Mouse (Mus musculus) midbrain, embryonic 15.5 days (tissue): ENCODE measurements at regions not wholly inside any gene's neighbourhood (a gene's known extent, or its start where the extent isn't known, plus 50 kb on each side); places are given as distances from the start of the nearest gene placed in this dataset.

Experiments used
- ATAC-seq: fragments of 200-750 bp; cut with Nextera tagmentation; replicated peaks from 2 replicates; pipeline ENCODE4 v1.8.0; 2017; ENCODE audit warnings: moderate TSS enrichment
- H3K27ac ChIP-seq: fragments of 300-500 bp; sonication (generic); 2 replicates; pipeline ENCODE4 v1.5.1; 2015; ENCODE audit warnings: mild to moderate bottlenecking, inconsistent platforms
- H3K27me3 ChIP-seq: fragments of 300-500 bp; sonication (generic); replicated peaks from 2 replicates; pipeline ENCODE4 v1.6.1; 2015; ENCODE audit warnings: inconsistent platforms
- H3K36me3 ChIP-seq: fragments of 300-500 bp; sonication (generic); replicated peaks from 2 replicates; pipeline ENCODE4 v1.6.1; 2015; ENCODE audit warnings: inconsistent platforms
- H3K4me1 ChIP-seq: fragments of 300-500 bp; sonication (generic); 2 replicates; pipeline ENCODE4 v1.6.1; 2015; ENCODE audit warnings: inconsistent platforms
- H3K4me2 ChIP-seq: fragments of 300-500 bp; sonication (generic); 2 replicates; pipeline ENCODE4 v1.6.1; 2015; ENCODE audit warnings: inconsistent platforms, mild to moderate bottlenecking, moderate library complexity
- H3K4me3 ChIP-seq: fragments of 300-500 bp; sonication (generic); 2 replicates; pipeline ENCODE4 v1.5.1; 2015; ENCODE audit warnings: mild to moderate bottlenecking, inconsistent platforms
- H3K9ac ChIP-seq: fragments of 300-500 bp; sonication (generic); 2 replicates; pipeline ENCODE4 v1.6.1; 2015; ENCODE audit warnings: mild to moderate bottlenecking, inconsistent platforms
- H3K9me3 ChIP-seq: fragments of 300-500 bp; sonication (generic); 2 replicates; pipeline ENCODE4 v1.6.1; 2016; ENCODE audit warnings: inconsistent platforms
- WGBS: fragments of 180-500 bp; shearing (Covaris S2); methylation state at CpG from one replicate; pipeline ENCODE4 v1.1.7; 2015; ENCODE audit warnings: mixed read lengths; 5-methylcytosine and 5-hydroxymethylcytosine counted together

- H3K9me3 ChIP-seq = no peaks in the 10 kb centered on the region
- no peak overlapping the region for H3K4me3 ChIP-seq
- H3K4me1 ChIP-seq = peaks cover 13% of the 10 kb centered on the region
- H3K36me3 ChIP-seq = no peaks in the 10 kb centered on the region
- no peak overlapping the region for H3K9ac ChIP-seq
- no peak for ATAC-seq
- H3K27me3 ChIP-seq = no peaks in the 10 kb centered on the region
- H3K4me2 ChIP-seq = no peak overlapping the region
- WGBS = 41% methylated on average over 4 of the region's 4 CpGs
- no peak overlapping the region for H3K27ac ChIP-seq
These were observed 427.5 kb downstream of the Glrx3 start for GRCm38 (mm10) chr7:137864912-137865311.

GRCm38 (mm10) chr7:137865457-137865856, 428.0 kb downstream of the Glrx3 start:
- peaks cover 13% of the 10 kb centered on the region for H3K4me1 ChIP-seq
- WGBS = 37% methylated on average over 7 of the region's 7 CpGs

GRCm38 (mm10) chr7:137866880-137867279, 429.5 kb downstream of the Glrx3 start:
- no peaks in the 10 kb centered on the region for H3K27me3 ChIP-seq
- ATAC-seq = no peak
- H3K4me2 ChIP-seq = no peak overlapping the region
- no peak overlapping the region for H3K9ac ChIP-seq
- 63% methylated on average over 6 of the region's 6 CpGs for WGBS
- no peaks in the 10 kb centered on the region for H3K36me3 ChIP-seq
- no peak overlapping the region for H3K4me3 ChIP-seq
- peaks cover 13% of the 10 kb centered on the region for H3K4me1 ChIP-seq
- H3K9me3 ChIP-seq = no peaks in the 10 kb centered on the region
- H3K27ac ChIP-seq = no peak overlapping the region

More at GRCm38 (mm10) chr7:137865457-137865856, 428.0 kb downstream of the Glrx3 start:
- no peak overlapping the region for H3K27ac ChIP-seq
- no peaks in the 10 kb centered on the region for H3K9me3 ChIP-seq
- H3K9ac ChIP-seq = no peak overlapping the region
- H3K4me3 ChIP-seq = no peak overlapping the region
- ATAC-seq = no peak
- H3K36me3 ChIP-seq = no peaks in the 10 kb centered on the region
- H3K27me3 ChIP-seq = no peaks in the 10 kb centered on the region
- no peak overlapping the region for H3K4me2 ChIP-seq

GRCm38 (mm10) chr7:137868501-137868900, 431.1 kb downstream of the Glrx3 start:
- Histone ChIP-seq H3K36me3 (no peaks in the 10 kb centered on the region), H3K27me3 (no peaks in the 10 kb centered on the region), H3K9ac (no peak overlapping the region), H3K4me3 (no peak overlapping the region), H3K4me1 (peaks cover 13% of the 10 kb centered on the region), H3K27ac (no peak overlapping the region), H3K4me2 (no peak overlapping the region), H3K9me3 (no peaks in the 10 kb centered on the region)
- 78% methylated on average over 3 of the region's 3 CpGs for WGBS
- ATAC-seq = no peak

- no peak overlapping the region for H3K4me2 ChIP-seq
- 78% methylated on average over 2 of the region's 2 CpGs for WGBS
- no peak overlapping the region for H3K4me3 ChIP-seq
- no peaks in the 10 kb centered on the region for H3K9me3 ChIP-seq
- no peaks in the 10 kb centered on the region for H3K36me3 ChIP-seq
- ATAC-seq = no peak
- H3K27ac ChIP-seq = no peak overlapping the region
- no peak overlapping the region for H3K9ac ChIP-seq
- H3K4me1 ChIP-seq = no peaks in the 10 kb centered on the region
- H3K27me3 ChIP-seq = no peaks in the 10 kb centered on the region
These were observed 437.9 kb downstream of the Glrx3 start for GRCm38 (mm10) chr7:137875306-137875705.

- Histone ChIP-seq H3K36me3 (no peaks in the 10 kb centered on the region), H3K9ac (no peak overlapping the region), H3K27ac (no peak overlapping the region), H3K27me3 (no peaks in the 10 kb centered on the region), H3K9me3 (no peaks in the 10 kb centered on the region), H3K4me3 (no peak overlapping the region), H3K4me2 (no peak overlapping the region), H3K4me1 (peaks cover 5% of the 10 kb centered on the region; the same call in 1 of the 2 replicates)
- no peak for ATAC-seq
- WGBS = 86% methylated on average over 12 of the region's 12 CpGs
These were observed 441.9 kb downstream of the Glrx3 start for GRCm38 (mm10) chr7:137879296-137879695.

GRCm38 (mm10) chr7:137882876-137883275, 445.5 kb downstream of the Glrx3 start:
- H3K27me3 ChIP-seq = no peaks in the 10 kb centered on the region
- no peaks in the 10 kb centered on the region for H3K9me3 ChIP-seq
- peaks cover 5% of the 10 kb centered on the region; the same call in 1 of the 2 replicates for H3K4me1 ChIP-seq
- 60% methylated on average over 5 of the region's 5 CpGs for WGBS
- H3K9ac ChIP-seq = no peak overlapping the region
- no peak for ATAC-seq
- no peaks in the 10 kb centered on the region for H3K36me3 ChIP-seq
- H3K4me3 ChIP-seq = no peak overlapping the region
- no peak overlapping the region for H3K4me2 ChIP-seq
- no peak overlapping the region for H3K27ac ChIP-seq

- Histone ChIP-seq H3K27me3 (no peaks in the 10 kb centered on the region), H3K4me1 (peaks cover 5% of the 10 kb centered on the region; the same call in 1 of the 2 replicates), H3K9ac (no peak overlapping the region), H3K9me3 (no peaks in the 10 kb centered on the region), H3K4me3 (no peak overlapping the region), H3K36me3 (no peaks in the 10 kb centered on the region), H3K27ac (no peak overlapping the region), H3K4me2 (no peak overlapping the region)
- 80% methylated on average over 4 of the region's 4 CpGs for WGBS
- ATAC-seq = no peak
These were observed 446.3 kb downstream of the Glrx3 start for GRCm38 (mm10) chr7:137883701-137884100.

GRCm38 (mm10) chr7:137885146-137885545, 447.7 kb downstream of the Glrx3 start:
- no peak overlapping the region for H3K9ac ChIP-seq
- no peaks in the 10 kb centered on the region for H3K9me3 ChIP-seq
- H3K27ac ChIP-seq = no peak overlapping the region
- H3K27me3 ChIP-seq = no peaks in the 10 kb centered on the region
- no peaks in the 10 kb centered on the region for H3K36me3 ChIP-seq
- no peak for ATAC-seq
- H3K4me1 ChIP-seq = peaks cover 5% of the 10 kb centered on the region; the same call in 1 of the 2 replicates
- 44% methylated on average over 8 of the region's 8 CpGs for WGBS
- no peak overlapping the region for H3K4me3 ChIP-seq
- H3K4me2 ChIP-seq = no peak overlapping the region

GRCm38 (mm10) chr7:137888731-137889130, 451.3 kb downstream of the Glrx3 start:
- H3K36me3 ChIP-seq = no peaks in the 10 kb centered on the region
- H3K27ac ChIP-seq = no peak overlapping the region
- ATAC-seq = no peak
- 62% methylated on average over 11 of the region's 11 CpGs for WGBS
- H3K4me1 ChIP-seq = no peaks in the 10 kb centered on the region
- no peaks in the 10 kb centered on the region for H3K9me3 ChIP-seq
- H3K4me3 ChIP-seq = no peak overlapping the region
- H3K4me2 ChIP-seq = no peak overlapping the region
- H3K27me3 ChIP-seq = no peaks in the 10 kb centered on the region
- no peak overlapping the region for H3K9ac ChIP-seq

- Histone ChIP-seq H3K4me2 (no peak overlapping the region), H3K9ac (no peak overlapping the region), H3K4me3 (no peak overlapping the region), H3K27me3 (no peaks in the 10 kb centered on the region), H3K36me3 (no peaks in the 10 kb centered on the region), H3K27ac (no peak overlapping the region), H3K9me3 (no peaks in the 10 kb centered on the region), H3K4me1 (peaks cover 26% of the 10 kb centered on the region)
- ATAC-seq = peak; percentile 78; the same call in 1 of the 2 replicates
- 29% methylated on average over 9 of the region's 9 CpGs for WGBS
These were observed 469.1 kb downstream of the Glrx3 start for GRCm38 (mm10) chr7:137906424-137907060.

- Histone ChIP-seq H3K4me3 (no peak overlapping the region), H3K27me3 (no peaks in the 10 kb centered on the region), H3K4me1 (peaks cover 26% of the 10 kb centered on the region), H3K36me3 (no peaks in the 10 kb centered on the region), H3K9ac (no peak overlapping the region), H3K4me2 (no peak overlapping the region), H3K27ac (no peak overlapping the region), H3K9me3 (no peaks in the 10 kb centered on the region)
- no peak for ATAC-seq
- WGBS = 42% methylated on average over 3 of the region's 3 CpGs
These were observed 472.0 kb downstream of the Glrx3 start for GRCm38 (mm10) chr7:137909456-137909855.

- H3K27me3 ChIP-seq = no peaks in the 10 kb centered on the region
- H3K9ac ChIP-seq = no peak overlapping the region
- H3K27ac ChIP-seq = no peak overlapping the region
- WGBS = 53% methylated on average over 4 of the region's 4 CpGs
- no peak overlapping the region for H3K4me3 ChIP-seq
- H3K36me3 ChIP-seq = no peaks in the 10 kb centered on the region
- H3K9me3 ChIP-seq = no peaks in the 10 kb centered on the region
- ATAC-seq = no peak
- peaks cover 4% of the 10 kb centered on the region; the same call in 1 of the 2 replicates for H3K4me1 ChIP-seq
- no peak overlapping the region for H3K4me2 ChIP-seq
These were observed 476.2 kb downstream of the Glrx3 start for GRCm38 (mm10) chr7:137913551-137914105.
